Mouse (Mus musculus) hindbrain, embryonic 11.5 days (tissue): ENCODE results near the gene Zrsr1. TPM values are rescaled to one million over a fixed set of nuclear protein-coding genes. Genes with fewer than 3 reads are reported as not detected.

ENCODE experiments used
- ATAC-seq: fragments of 200-750 bp; cut with Nextera tagmentation; 2 replicates; pipeline ENCODE4 v1.8.0; 2017; ENCODE audit warnings: mild to moderate bottlenecking, moderate TSS enrichment, moderate library complexity; ENCODE audit not compliant: low FRiP score
- DNase-seq: peaks from one replicate; pipeline ENCODE4 v3.0.0-alpha.2; 2015; ENCODE audit warnings: low spot score
- H3K27ac ChIP-seq: fragments of 300-500 bp; sonication (generic); 2 replicates; pipeline ENCODE4 v1.5.1; 2014; ENCODE audit warnings: mild to moderate bottlenecking, low read depth, low read length
- H3K27me3 ChIP-seq: fragments of 300-500 bp; sonication (generic); 2 replicates; pipeline ENCODE4 v1.6.1; 2014; ENCODE audit warnings: mild to moderate bottlenecking, low read length, moderate library complexity, mixed read lengths; ENCODE audit not compliant: control insufficient read depth, insufficient read depth
- H3K36me3 ChIP-seq: fragments of 300-500 bp; sonication (generic); 2 replicates; pipeline ENCODE4 v1.6.1; 2014; ENCODE audit warnings: mild to moderate bottlenecking, low read length, moderate library complexity, mixed read lengths; ENCODE audit not compliant: control insufficient read depth, insufficient read depth
- H3K4me1 ChIP-seq: fragments of 300-500 bp; sonication (generic); replicated peaks from 2 replicates; pipeline ENCODE4 v1.6.1; 2014; ENCODE audit warnings: low read length, mixed read lengths; ENCODE audit not compliant: control insufficient read depth, insufficient read depth
- H3K4me2 ChIP-seq: fragments of 300-500 bp; sonication (generic); replicated peaks from 2 replicates; pipeline ENCODE4 v1.6.1; 2014; ENCODE audit warnings: mild to moderate bottlenecking, low read depth, low read length
- H3K4me3 ChIP-seq: fragments of 300-500 bp; sonication (generic); 2 replicates; pipeline ENCODE4 v1.5.1; 2014; ENCODE audit warnings: low read depth, low read length
- H3K9ac ChIP-seq: fragments of 300-500 bp; sonication (generic); 2 replicates; pipeline ENCODE4 v1.6.1; 2014; ENCODE audit warnings: low read depth, low read length
- H3K9me3 ChIP-seq: fragments of 300-500 bp; sonication (generic); 2 replicates; pipeline ENCODE4 v1.6.1; 2016; ENCODE audit warnings: low read length; ENCODE audit not compliant: control insufficient read depth
- WGBS: fragments of 180-500 bp; shearing (Covaris S2); extraction: QIAGEN DNeasy Blood & Tissue Kit; methylation state at CpG from one replicate; pipeline ENCODE4 v1.1.7; 2014; 5-methylcytosine and 5-hydroxymethylcytosine counted together
- polyA plus RNA-seq: library from polyadenylated mRNA; unstranded; fragments of >200 nt; fragmentation: Nextera tagmentation; extraction: Ambion mirVana; gene quantifications from 2 replicates; pipeline ENCODE4 v1.2.1, GENCODE M21; 2014

Zrsr1 gene
- polyA plus RNA-seq, result 4.7 and 5.2 TPM in 2 replicates

- no peaks in the 10 kb centered on the region for H3K9me3 ChIP-seq
- no peak within 1 kb of the TSS for H3K27ac ChIP-seq
- H3K4me3 ChIP-seq, result peak within 1 kb of the TSS; percentile 54
- no peaks in the 10 kb centered on the region for H3K27me3 ChIP-seq
- H3K9ac ChIP-seq, result peak within 1 kb of the TSS; percentile 41; the same call in 1 of the 2 replicates
- DNase-seq (peak; percentile 44), ATAC-seq (peak; percentile 76)
- 0 out of 2 replicates have a peak, but pooled peaks cover 5% of the 10 kb centered on the region for H3K36me3 ChIP-seq
- peak within 1 kb of the TSS; percentile 70 for H3K4me2 ChIP-seq
- H3K4me1 ChIP-seq, result no peaks in the 10 kb centered on the region
- 44% methylated on average over 56 of the region's 56 CpGs for WGBS
Observed at GRCm38 (mm10) chr11:22971835-22972709, at the start of gene Zrsr1. TSS of gene Zrsr1 (plus strand) at chr11:22972005.

- no peak overlapping the region for H3K9ac ChIP-seq
- H3K4me3 ChIP-seq, result no peak overlapping the region
- no peaks in the 10 kb centered on the region for H3K9me3 ChIP-seq
- 91% methylated on average over 2 of the region's 2 CpGs for WGBS
- H3K4me2 ChIP-seq, result no peak overlapping the region
- no peak overlapping the region for H3K27ac ChIP-seq
- no peaks in the 10 kb centered on the region for H3K27me3 ChIP-seq
- no peaks in the 10 kb centered on the region for H3K36me3 ChIP-seq
- DNase-seq (no peak), ATAC-seq (no peak)
- H3K4me1 ChIP-seq, result no peaks in the 10 kb centered on the region
Observed at GRCm38 (mm10) chr11:22922546-22922945, 49.3 kb upstream of the Zrsr1 start.

GRCm38 (mm10) chr11:22923606-22924005 lies 48.2 kb upstream of the Zrsr1 start:
- Histone ChIP-seq H3K27me3 (no peaks in the 10 kb centered on the region), H3K4me3 (no peak overlapping the region), H3K36me3 (no peaks in the 10 kb centered on the region), H3K9me3 (no peaks in the 10 kb centered on the region), H3K4me1 (no peaks in the 10 kb centered on the region), H3K4me2 (no peak overlapping the region), H3K27ac (no peak overlapping the region), H3K9ac (no peak overlapping the region)
- WGBS, result 85% methylated on average over 2 of the region's 2 CpGs
- ATAC-seq (no peak), DNase-seq (no peak)

GRCm38 (mm10) chr11:22928586-22929169 lies 43.1 kb upstream of the Zrsr1 start:
- Histone ChIP-seq H3K27me3 (no peaks in the 10 kb centered on the region), H3K27ac (no peak overlapping the region), H3K9ac (no peak overlapping the region), H3K4me2 (no peak overlapping the region), H3K4me3 (no peak overlapping the region), H3K9me3 (no peaks in the 10 kb centered on the region), H3K4me1 (no peaks in the 10 kb centered on the region), H3K36me3 (no peaks in the 10 kb centered on the region)
- ATAC-seq, result no peak
- no peak for DNase-seq
- 82% methylated on average over 8 of the region's 8 CpGs for WGBS

- ATAC-seq, result no peak
- H3K9ac ChIP-seq, result no peak overlapping the region
- H3K27me3 ChIP-seq, result no peaks in the 10 kb centered on the region
- no peaks in the 10 kb centered on the region for H3K36me3 ChIP-seq
- H3K27ac ChIP-seq, result no peak overlapping the region
- H3K4me1 ChIP-seq, result no peaks in the 10 kb centered on the region
- WGBS, result 91% methylated on average over 2 of the region's 2 CpGs
- H3K4me3 ChIP-seq, result no peak overlapping the region
- no peak overlapping the region for H3K4me2 ChIP-seq
- no peak for DNase-seq
- no peaks in the 10 kb centered on the region for H3K9me3 ChIP-seq
Observed at GRCm38 (mm10) chr11:22930129-22930528, 41.7 kb upstream of the Zrsr1 start.

- DNase-seq, result no peak
- Histone ChIP-seq H3K4me1 (no peaks in the 10 kb centered on the region), H3K9me3 (no peaks in the 10 kb centered on the region), H3K4me2 (no peak overlapping the region), H3K4me3 (no peak overlapping the region), H3K27ac (no peak overlapping the region), H3K9ac (no peak overlapping the region), H3K36me3 (no peaks in the 10 kb centered on the region), H3K27me3 (no peaks in the 10 kb centered on the region)
- ATAC-seq, result no peak
- WGBS, result 92% methylated on average over 2 of the region's 2 CpGs
Observed at GRCm38 (mm10) chr11:22931320-22931905, 40.4 kb upstream of the Zrsr1 start.

- Histone ChIP-seq H3K4me2 (no peak overlapping the region), H3K27me3 (no peaks in the 10 kb centered on the region), H3K27ac (no peak overlapping the region), H3K4me3 (no peak overlapping the region), H3K9me3 (no peaks in the 10 kb centered on the region), H3K9ac (no peak overlapping the region), H3K4me1 (no peaks in the 10 kb centered on the region), H3K36me3 (no peaks in the 10 kb centered on the region)
- ATAC-seq, result no peak
- no peak for DNase-seq
Observed at GRCm38 (mm10) chr11:22932167-22932566, 39.6 kb upstream of the Zrsr1 start.

GRCm38 (mm10) chr11:22936446-22937125 lies 35.2 kb upstream of the Zrsr1 start:
- no peaks in the 10 kb centered on the region for H3K27me3 ChIP-seq
- H3K9me3 ChIP-seq, result no peaks in the 10 kb centered on the region
- WGBS, result 65% methylated on average over 5 of the region's 5 CpGs
- no peak overlapping the region for H3K4me3 ChIP-seq
- H3K4me2 ChIP-seq, result no peak overlapping the region
- ATAC-seq (no peak), DNase-seq (no peak)
- H3K27ac ChIP-seq, result no peak overlapping the region
- no peaks in the 10 kb centered on the region for H3K4me1 ChIP-seq
- no peak overlapping the region for H3K9ac ChIP-seq
- no peaks in the 10 kb centered on the region for H3K36me3 ChIP-seq
